Mouse (Mus musculus) neural tube, embryonic 15.5 days (tissue): ENCODE results near the gene Klf12. TPM values are rescaled to one million over a fixed set of nuclear protein-coding genes. Genes with fewer than 3 reads are reported as not detected.

Experiments used
- ATAC-seq: fragments of 200-750 bp; cut with Nextera tagmentation; 2 replicates; pipeline ENCODE4 v1.8.0; 2017; ENCODE audit warnings: mild to moderate bottlenecking, moderate TSS enrichment, moderate library complexity; ENCODE audit not compliant: low FRiP score
- H3K27ac ChIP-seq: fragments of 300-500 bp; sonication (generic); replicated peaks from 2 replicates; pipeline ENCODE4 v1.5.1; 2015; ENCODE audit warnings: mild to moderate bottlenecking, inconsistent platforms
- H3K27me3 ChIP-seq: fragments of 300-500 bp; sonication (generic); replicated peaks from 2 replicates; pipeline ENCODE4 v1.6.1; 2015; ENCODE audit warnings: inconsistent platforms
- H3K36me3 ChIP-seq: fragments of 300-500 bp; sonication (generic); 2 replicates; pipeline ENCODE4 v1.6.1; 2015; ENCODE audit warnings: inconsistent platforms
- H3K4me1 ChIP-seq: fragments of 300-500 bp; sonication (generic); 2 replicates; pipeline ENCODE4 v1.6.1; 2015; ENCODE audit warnings: inconsistent platforms
- H3K4me2 ChIP-seq: fragments of 300-500 bp; sonication (generic); 2 replicates; pipeline ENCODE4 v1.6.1; 2015; ENCODE audit warnings: inconsistent platforms, mild to moderate bottlenecking, moderate library complexity
- H3K4me3 ChIP-seq: fragments of 300-500 bp; sonication (generic); replicated peaks from 2 replicates; pipeline ENCODE4 v1.5.1; 2015; ENCODE audit warnings: mild to moderate bottlenecking, inconsistent platforms
- H3K9ac ChIP-seq: fragments of 300-500 bp; sonication (generic); replicated peaks from 2 replicates; pipeline ENCODE4 v1.6.1; 2015; ENCODE audit warnings: mild to moderate bottlenecking, inconsistent platforms
- H3K9me3 ChIP-seq: fragments of 300-500 bp; sonication (generic); replicated peaks from 2 replicates; pipeline ENCODE4 v1.6.1; 2016; ENCODE audit warnings: inconsistent platforms
- WGBS: fragments of 180-500 bp; shearing (Covaris S2); methylation state at CpG from one replicate; pipeline ENCODE4 v1.1.7; 2015; ENCODE audit warnings: mixed read lengths; 5-methylcytosine and 5-hydroxymethylcytosine counted together
- polyA plus RNA-seq: library from polyadenylated mRNA; unstranded; fragments of >200 nt; fragmentation: Nextera tagmentation; extraction: Ambion mirVana; gene quantifications from 2 replicates; pipeline ENCODE4 v1.2.1, GENCODE M21; 2015

Klf12 gene
- polyA plus RNA-seq, 1 experiment from 2014 or later = 35.6 TPM

- Histone ChIP-seq H3K36me3 (no peaks in the 10 kb centered on the region), H3K4me3 (no peak overlapping the region), H3K27ac (no peak overlapping the region), H3K27me3 (no peaks in the 10 kb centered on the region), H3K4me1 (peaks cover 4% of the 10 kb centered on the region; the same call in 1 of the 2 replicates), H3K4me2 (no peak overlapping the region), H3K9ac (no peak overlapping the region), H3K9me3 (no peaks in the 10 kb centered on the region)
- WGBS = 57% methylated on average over 3 of the region's 5 CpGs
- ATAC-seq = no peak
Measured at GRCm38 (mm10) chr14:99910876-99911275, 373.6 kb downstream of the Klf12 start.

- no peak overlapping the region for H3K9ac ChIP-seq
- no peaks in the 10 kb centered on the region for H3K4me1 ChIP-seq
- over 99% methylated on average over 3 of the region's 3 CpGs for WGBS
- no peak for ATAC-seq
- H3K27me3 ChIP-seq = no peaks in the 10 kb centered on the region
- H3K27ac ChIP-seq = no peak overlapping the region
- no peak overlapping the region for H3K4me3 ChIP-seq
- H3K36me3 ChIP-seq = 0 out of 2 replicates have a peak, but pooled peaks cover 2% of the 10 kb centered on the region
- H3K4me2 ChIP-seq = no peak overlapping the region
- H3K9me3 ChIP-seq = no peaks in the 10 kb centered on the region
Measured at GRCm38 (mm10) chr14:99900902-99901301, 383.6 kb downstream of the Klf12 start.

GRCm38 (mm10) chr14:99898861-99899260 lies 385.6 kb downstream of the Klf12 start:
- ATAC-seq = no peak
- Histone ChIP-seq H3K4me1 (no peaks in the 10 kb centered on the region), H3K27ac (no peak overlapping the region), H3K9me3 (no peaks in the 10 kb centered on the region), H3K36me3 (0 out of 2 replicates have a peak, but pooled peaks cover 2% of the 10 kb centered on the region), H3K9ac (no peak overlapping the region), H3K4me3 (no peak overlapping the region), H3K4me2 (no peak overlapping the region), H3K27me3 (no peaks in the 10 kb centered on the region)
- 46% methylated on average over 3 of the region's 3 CpGs for WGBS

DNA sequence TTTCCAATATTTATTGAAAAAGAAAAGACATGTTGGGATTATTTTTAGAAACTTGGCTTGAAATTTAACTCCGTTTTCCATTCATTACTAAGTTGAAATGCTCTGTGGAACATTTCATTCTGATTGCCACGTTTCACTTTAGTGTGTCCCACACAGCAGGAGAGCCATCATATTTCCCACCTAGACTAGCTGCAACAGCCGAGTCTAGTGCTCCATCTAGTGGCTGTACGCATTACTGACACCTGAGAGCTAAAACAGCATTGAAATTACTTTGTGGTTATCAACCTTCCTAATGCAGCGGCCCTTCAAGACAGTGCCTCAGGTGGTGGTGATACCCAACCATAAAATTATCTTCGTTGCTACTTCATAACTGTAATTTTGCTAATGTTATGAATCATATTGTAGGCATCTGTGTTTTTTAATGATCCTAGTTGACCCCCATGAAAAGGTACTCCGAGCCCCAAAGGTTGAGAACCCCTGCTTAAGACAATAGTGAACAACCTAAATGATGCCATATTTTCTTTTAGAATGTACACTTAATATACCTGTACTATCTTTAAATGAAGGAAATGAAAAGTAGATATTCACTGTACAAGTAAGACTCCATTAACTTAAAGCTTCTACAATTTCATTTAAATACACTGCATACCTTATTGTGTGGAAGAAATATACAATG lies 389.6 kb downstream of the Klf12 start:
- no peak overlapping the region for H3K27ac ChIP-seq
- H3K9me3 ChIP-seq = no peaks in the 10 kb centered on the region
- H3K36me3 ChIP-seq = 0 out of 2 replicates have a peak, but pooled peaks cover 2% of the 10 kb centered on the region
- H3K4me1 ChIP-seq = no peaks in the 10 kb centered on the region
- H3K9ac ChIP-seq = no peak overlapping the region
- no peaks in the 10 kb centered on the region for H3K27me3 ChIP-seq
- WGBS = 19% methylated on average over 7 of the region's 7 CpGs
- no peak overlapping the region for H3K4me2 ChIP-seq
- no peak overlapping the region for H3K4me3 ChIP-seq
- peak; percentile 77 for ATAC-seq

DNA sequence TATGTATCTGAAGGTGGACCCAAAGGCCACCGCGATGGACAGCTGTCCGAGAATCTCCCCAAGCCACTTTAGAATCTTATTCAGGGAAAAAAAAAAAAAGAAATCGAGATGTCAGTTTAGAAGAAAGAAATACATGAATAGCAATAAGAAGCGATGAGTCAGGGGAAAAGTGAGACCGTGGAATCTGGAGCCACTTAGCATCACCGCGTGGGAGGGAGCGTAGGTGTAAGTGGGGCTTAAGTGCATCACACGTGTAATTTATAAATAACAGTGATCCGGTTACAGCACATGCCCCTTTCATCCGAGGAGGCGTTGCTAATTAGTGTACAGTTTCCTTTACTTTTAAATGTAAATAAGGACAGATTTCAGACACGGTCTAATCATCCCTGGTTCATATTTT lies 390.4 kb downstream of the Klf12 start:
- Histone ChIP-seq H3K4me2 (no peak overlapping the region), H3K4me3 (no peak overlapping the region), H3K4me1 (no peaks in the 10 kb centered on the region), H3K9me3 (no peaks in the 10 kb centered on the region), H3K27me3 (no peaks in the 10 kb centered on the region), H3K27ac (no peak overlapping the region), H3K36me3 (0 out of 2 replicates have a peak, but pooled peaks cover 2% of the 10 kb centered on the region), H3K9ac (no peak overlapping the region)
- 70% methylated on average over 14 of the region's 14 CpGs for WGBS
- no peak for ATAC-seq

- Histone ChIP-seq H3K9me3 (no peaks in the 10 kb centered on the region), H3K4me1 (no peaks in the 10 kb centered on the region), H3K4me3 (no peak overlapping the region), H3K9ac (no peak overlapping the region), H3K4me2 (no peak overlapping the region), H3K36me3 (no peaks in the 10 kb centered on the region), H3K27me3 (no peaks in the 10 kb centered on the region), H3K27ac (no peak overlapping the region)
- no peak for ATAC-seq
- 86% methylated on average over 2 of the region's 2 CpGs for whole genome bisulfite sequencing
Measured at GRCm38 (mm10) chr14:99886503-99886902, 398.0 kb downstream of the Klf12 start.

DNA sequence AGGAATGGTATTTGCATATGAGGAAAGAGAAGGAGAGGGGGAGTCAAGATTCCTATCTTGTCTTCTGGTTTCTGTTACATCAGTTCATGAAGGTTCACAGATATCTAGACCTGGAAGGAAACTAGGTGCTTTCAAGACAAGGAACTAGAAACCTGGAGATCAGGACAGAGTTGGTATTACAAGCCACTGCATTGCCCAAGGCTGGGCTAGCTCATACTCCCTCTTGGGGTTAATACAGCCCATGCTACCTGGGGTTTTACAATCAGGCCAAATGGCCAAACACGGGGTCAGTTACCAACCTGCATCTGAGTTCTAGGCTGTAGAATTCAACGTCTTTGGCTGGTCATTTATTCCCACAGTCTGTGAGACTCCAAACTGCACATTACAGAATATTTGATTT lies 398.9 kb downstream of the Klf12 start:
- Histone ChIP-seq H3K4me1 (no peaks in the 10 kb centered on the region), H3K36me3 (no peaks in the 10 kb centered on the region), H3K9ac (no peak overlapping the region), H3K27me3 (no peaks in the 10 kb centered on the region), H3K4me3 (no peak overlapping the region), H3K4me2 (no peak overlapping the region), H3K27ac (no peak overlapping the region), H3K9me3 (no peaks in the 10 kb centered on the region)
- WGBS = 31% methylated on average over 2 of the region's 2 CpGs
- ATAC-seq = no peak

- Histone ChIP-seq H3K4me2 (no peak overlapping the region), H3K9me3 (no peaks in the 10 kb centered on the region), H3K4me1 (no peaks in the 10 kb centered on the region), H3K27me3 (no peaks in the 10 kb centered on the region), H3K9ac (no peak overlapping the region), H3K27ac (no peak overlapping the region), H3K36me3 (no peaks in the 10 kb centered on the region), H3K4me3 (no peak overlapping the region)
- WGBS = 64% methylated on average over 4 of the region's 4 CpGs
- ATAC-seq = no peak
Measured at GRCm38 (mm10) chr14:99885128-99885527, 399.4 kb downstream of the Klf12 start.

DNA sequence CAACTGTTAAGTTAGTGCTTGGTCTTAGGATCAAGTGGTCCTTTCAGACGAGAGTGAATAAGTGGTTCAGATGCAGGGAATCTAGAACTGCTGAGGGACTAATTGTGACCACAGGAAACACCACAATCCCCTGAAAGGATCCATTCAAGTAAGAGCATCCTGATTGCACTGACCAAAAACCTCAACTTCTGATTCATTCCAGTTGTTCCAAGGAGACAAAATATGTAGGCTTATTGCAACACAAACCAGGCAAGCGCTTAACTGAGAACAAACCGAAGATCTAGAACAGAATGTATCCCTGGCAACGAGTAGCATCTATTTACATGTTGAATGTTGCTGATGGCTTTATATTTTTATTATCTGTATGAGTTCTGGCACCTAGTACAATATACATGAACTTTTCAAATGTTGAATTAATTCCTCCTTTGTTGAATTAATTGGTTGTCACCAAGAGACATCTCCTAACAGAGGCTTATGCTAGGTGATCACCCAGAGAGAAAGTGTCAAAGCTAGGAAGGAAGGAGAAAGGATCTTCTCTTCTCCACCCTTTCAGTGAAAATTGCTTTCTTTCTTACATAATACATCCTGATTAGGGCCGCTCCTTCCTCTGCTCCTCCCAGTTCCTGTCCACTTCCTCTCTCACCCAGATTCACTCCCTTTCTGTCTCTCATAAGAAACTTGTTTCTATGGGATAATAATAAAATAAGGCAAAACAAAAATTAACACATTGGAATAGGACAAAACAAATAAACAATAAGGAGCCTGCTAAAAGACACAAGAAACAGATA lies 407.5 kb downstream of the Klf12 start:
- Histone ChIP-seq H3K9ac (no peak overlapping the region), H3K36me3 (peaks cover 9% of the 10 kb centered on the region), H3K27ac (no peak overlapping the region), H3K4me1 (no peaks in the 10 kb centered on the region), H3K27me3 (no peaks in the 10 kb centered on the region), H3K4me3 (no peak overlapping the region), H3K9me3 (no peaks in the 10 kb centered on the region), H3K4me2 (no peak overlapping the region)
- 88% methylated on average over 5 of the region's 5 CpGs for WGBS
- ATAC-seq = no peak

DNA sequence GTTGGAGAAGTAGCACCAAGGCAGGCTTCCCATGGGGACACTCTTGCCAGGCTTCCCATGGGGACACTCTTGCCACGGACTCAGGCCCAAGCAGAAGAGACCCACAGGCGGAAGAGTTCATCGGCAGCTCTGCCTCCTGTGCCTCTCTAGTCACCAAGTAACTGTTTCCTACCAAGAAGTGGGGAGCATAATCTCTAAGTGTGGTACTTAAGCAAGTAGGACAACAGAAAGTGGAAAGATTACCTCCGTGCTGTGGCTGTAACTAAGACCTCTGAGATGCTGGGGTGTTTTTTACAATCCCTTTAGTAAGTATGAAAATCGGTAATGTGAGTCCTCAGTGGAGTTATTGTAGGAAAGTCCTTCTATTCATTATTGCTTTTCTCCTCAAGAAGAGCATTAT lies 410.8 kb downstream of the Klf12 start:
- no peak for ATAC-seq
- no peaks in the 10 kb centered on the region for H3K9me3 ChIP-seq
- WGBS = 90% methylated on average over 5 of the region's 5 CpGs
- H3K4me2 ChIP-seq = no peak overlapping the region
- H3K27ac ChIP-seq = no peak overlapping the region
- no peaks in the 10 kb centered on the region for H3K27me3 ChIP-seq
- H3K4me1 ChIP-seq = no peaks in the 10 kb centered on the region
- H3K9ac ChIP-seq = no peak overlapping the region
- peaks cover 9% of the 10 kb centered on the region for H3K36me3 ChIP-seq
- H3K4me3 ChIP-seq = no peak overlapping the region

- Histone ChIP-seq H3K27ac (no peak overlapping the region), H3K4me2 (no peak overlapping the region), H3K9me3 (no peaks in the 10 kb centered on the region), H3K36me3 (no peaks in the 10 kb centered on the region), H3K4me1 (0 out of 2 replicates have a peak, but pooled peaks cover 2% of the 10 kb centered on the region), H3K27me3 (no peaks in the 10 kb centered on the region), H3K4me3 (no peak overlapping the region), H3K9ac (no peak overlapping the region)
- 83% methylated on average over 14 of the region's 14 CpGs for WGBS
- no peak for ATAC-seq
Measured at GRCm38 (mm10) chr14:99856158-99857011, 428.1 kb downstream of the Klf12 start.
